Mouse (Mus musculus) cerebellum, postnatal 10 days (tissue): ENCODE results near the gene Grm4.

Source experiments
- DNase-seq, 2 experiments: peaks; one replicate each; pipeline ENCODE4 v3.0.0; 2021; ENCODE audit warnings: mixed read lengths in 2 of 2

Gene Grm4

DNA sequence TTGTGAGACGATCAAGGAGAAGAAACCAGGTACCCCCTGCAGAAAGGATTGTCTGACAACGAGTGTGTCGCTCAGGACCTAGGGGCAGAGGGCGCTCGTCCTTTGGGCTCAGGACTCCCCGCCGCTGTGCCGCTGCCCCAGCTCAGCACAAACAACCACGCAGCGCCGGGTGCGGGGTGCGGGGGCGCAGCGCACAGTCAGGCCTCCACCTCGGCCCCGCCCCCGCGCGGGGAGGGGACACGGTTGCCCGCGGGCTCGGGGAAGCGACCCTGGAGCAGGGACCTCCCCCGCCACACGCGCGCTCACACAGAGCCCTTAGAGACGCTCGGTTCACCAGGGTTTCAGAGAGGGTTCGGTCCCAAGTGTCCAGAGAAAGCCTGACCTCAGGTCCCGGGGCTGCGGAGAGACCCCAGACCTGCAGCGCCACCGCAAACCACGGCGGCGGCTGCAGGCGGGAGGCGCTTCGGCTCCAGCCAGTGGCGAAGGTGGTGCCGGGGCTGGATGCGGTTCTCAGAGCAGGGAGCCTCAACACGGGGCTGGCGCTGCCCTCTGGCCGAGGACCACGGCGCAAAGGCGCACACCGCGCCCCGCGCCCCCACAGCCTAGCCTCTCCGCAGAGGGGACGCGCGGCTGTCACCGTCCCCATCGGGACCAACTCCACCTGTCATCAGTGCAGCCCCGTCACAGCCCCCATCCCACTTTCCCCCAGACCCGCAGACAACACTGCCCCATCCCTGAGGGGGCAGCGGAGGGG, 9.2 kb downstream of the Grm4 start:
- DNase-seq = peak; percentile 80 to 81

DNA sequence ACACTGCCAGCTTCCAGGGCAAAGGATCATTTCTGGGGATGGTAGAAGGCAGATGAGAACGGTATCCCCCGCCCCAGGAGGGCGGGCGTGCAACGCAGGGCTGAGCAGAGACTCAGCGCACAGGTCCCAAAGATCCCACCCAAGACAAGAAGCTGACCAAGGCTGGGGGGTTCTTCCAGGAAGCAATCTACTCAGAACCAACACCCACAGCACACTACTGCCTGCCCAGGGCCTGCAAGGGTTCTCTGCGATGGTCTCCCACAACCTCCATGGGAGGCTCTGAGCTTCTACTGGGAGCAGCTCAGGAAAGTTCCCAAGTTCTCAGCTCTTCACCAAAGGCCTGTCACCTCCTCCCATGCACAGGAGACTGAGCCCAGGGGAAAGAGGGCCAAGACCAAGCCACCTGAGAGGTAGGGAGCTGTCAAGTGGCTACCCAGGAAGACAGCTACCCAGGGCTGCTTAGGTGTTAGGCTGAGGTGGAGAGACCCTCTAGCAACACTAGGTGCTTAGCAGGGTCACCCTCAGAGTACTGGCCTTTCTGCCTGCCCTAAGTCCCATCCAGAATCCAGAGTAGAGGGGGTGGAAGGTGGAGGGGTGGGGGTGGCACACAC, 10.0 kb downstream of the Grm4 start:
- peak in 1 of 2 experiments; percentile 43 for DNase-seq

DNA sequence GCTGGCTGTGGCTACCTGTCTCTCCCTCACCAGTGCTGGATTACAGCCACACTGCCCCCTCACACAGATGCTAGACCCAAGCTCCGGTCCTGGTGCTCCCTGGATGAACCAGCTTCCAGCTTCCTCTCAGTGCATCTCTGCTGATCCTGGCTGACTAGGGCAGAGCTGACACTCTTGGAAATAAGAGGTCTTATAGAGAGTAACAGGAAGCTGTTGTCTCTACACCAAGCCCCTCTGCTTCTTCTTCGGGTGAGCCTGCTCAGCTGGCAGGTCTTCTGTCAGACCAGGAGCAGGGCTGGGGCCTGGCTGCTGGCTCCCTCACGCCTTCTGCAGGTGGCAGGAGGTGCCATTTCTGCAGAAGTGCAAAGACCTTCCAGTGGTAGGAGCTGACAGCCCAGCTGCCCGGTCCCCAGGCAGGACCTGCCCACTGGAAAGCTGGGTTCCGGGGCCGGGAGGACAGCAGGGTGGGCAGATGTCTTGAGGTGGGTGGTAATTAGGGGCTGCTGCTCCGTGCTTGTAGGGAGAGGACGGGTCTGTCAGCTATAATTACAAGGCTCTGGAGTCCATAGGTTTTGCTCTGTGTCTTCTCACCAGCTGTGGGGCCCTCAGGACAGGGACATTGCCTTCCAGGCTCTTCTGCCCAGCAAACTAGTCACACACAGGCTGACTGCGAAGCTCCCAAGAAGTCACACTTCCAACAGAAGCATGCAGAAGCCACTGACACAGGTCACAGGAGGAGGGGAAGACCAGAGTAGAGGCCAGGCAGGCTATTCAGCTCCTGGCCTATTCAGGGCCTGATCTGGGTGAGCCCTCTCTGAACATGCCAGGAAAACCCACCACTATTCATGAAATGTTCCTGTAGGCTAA, 10.7 kb downstream of the Grm4 start:
- DNase-seq = peak in 1 of 2 experiments; percentile 59

DNA sequence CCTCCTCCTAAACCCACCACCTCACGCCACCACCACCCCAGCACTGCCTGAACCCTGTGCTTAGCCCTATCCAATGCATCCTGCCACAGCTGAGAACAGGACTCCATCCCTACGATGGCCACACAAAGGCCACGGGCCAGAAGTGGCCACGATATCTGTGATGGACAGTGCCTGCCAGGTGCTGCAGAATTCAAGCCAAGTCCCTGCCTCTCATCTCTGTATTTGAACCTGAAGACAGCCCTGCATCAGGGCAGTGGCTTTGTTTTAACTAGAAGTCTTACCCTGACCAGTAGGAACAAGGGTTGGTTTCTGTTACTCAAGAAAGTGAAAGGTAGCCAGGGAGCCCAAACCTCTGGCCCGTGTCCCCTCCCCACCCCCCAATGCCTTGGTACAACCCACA, 12.1 kb downstream of the Grm4 start:
- peak in 1 of 2 experiments; percentile 48 for DNase-seq

DNA sequence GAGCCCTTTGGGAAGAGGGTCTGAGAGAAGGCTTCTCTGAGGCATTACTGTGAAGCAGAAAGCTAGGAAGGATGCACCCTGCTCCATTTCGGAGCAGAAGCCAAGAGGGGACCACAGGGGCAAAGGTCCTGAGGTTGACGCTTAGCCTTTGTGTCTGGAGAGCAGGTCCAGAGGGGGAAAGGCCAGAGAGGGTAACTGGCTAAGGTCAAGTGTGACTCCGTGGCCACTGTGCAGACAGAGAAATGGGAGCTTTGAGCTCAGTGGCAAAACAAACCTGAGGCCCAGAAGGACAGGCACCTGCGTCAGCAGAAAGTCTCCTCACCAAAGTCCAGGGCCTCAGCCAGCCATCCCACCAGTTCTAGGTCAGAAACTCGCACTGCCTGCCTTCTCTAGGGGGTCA, 12.7 kb downstream of the Grm4 start:
- DNase-seq = no peak

DNA sequence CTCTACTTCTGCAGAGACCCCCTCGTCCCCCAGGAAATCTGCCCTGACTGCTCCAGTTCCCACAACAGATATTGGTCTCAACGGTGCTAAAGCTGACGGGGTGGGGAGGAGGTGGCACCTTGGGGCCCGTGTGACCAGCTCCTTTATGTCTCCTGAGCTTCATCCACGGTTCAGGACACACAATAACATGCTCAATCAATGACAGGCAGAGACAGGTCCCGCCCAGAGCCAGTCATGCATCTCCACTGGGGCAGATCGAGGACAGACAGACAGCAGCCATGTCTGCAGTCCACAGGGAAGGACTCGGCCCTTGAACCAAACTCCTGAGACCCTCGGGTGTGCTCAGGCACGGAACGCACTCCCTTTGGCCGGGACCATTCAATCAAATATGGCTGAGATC, 13.2 kb downstream of the Grm4 start:
- no peak for DNase-seq

DNA sequence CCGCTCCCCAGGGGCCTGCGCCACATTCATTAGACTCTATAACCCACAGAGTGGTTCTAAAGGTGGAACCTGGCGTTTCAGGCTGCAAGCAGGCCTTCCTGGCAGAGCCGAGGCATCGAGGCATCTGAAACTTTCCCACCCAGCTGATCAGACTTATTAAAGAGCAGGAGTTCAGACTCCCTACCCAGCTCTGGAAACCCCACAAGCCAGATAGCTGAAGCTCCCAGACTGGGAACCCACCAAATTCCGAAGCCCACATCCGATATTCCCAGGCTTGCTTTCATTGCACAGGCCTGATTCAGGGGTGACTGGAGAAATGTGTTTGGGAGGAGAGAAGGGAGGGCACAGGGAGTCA, 13.6 kb downstream of the Grm4 start:
- DNase-seq = no peak

DNA sequence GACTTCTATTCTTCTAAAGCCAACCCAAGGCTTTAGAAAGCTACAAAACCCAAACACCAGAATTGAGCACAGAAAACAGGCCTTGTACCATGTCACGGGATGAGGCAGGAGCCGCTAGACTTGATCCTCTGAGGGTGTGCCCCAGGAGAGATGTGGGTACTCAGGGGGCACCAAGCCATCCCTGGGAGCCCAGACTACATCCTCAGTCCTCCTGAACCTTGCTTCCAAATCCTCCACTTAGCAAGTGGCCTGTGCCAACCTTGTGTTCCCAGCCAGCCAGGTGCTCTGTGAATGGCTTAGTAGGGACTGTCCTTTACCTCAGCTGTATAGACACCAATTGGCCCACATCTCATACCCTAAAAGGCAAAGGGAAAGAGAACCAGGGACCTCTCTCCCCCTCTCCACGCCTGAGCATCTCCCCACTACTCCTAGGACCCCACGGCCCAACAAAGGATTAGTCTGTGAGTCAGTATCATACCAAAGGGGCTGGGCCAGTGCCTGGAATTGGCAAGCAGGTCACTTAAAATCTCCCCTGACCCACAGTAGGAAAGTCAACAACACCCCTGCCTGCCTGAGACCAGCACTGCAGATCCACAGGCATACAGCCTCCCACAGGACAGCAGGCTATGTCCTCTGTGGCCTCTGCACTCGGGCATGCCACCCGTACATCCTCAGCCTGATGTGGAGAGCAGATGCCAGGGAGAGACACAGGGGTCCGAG, 14.2 kb downstream of the Grm4 start:
- DNase-seq = no peak

DNA sequence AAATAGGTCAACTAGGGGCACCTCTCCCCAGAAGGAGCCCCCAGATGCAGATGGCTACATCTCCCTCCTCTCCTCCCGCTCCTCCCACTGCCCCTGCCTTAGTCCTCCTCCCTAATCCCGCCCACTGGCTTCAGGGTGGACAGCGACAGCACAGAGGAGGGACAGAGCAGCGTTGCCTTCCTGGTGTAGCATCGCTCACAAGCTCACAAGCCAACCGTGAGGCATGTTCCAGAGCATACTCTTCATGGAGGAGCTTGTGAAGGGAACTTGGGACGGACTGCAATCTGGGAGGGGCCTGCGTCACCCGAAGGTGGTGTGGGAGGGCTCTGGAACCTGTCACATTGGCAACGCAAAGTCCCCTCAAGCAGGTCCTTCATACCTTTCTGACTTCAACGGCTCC, 14.8 kb downstream of the Grm4 start:
- DNase-seq = no peak

DNA sequence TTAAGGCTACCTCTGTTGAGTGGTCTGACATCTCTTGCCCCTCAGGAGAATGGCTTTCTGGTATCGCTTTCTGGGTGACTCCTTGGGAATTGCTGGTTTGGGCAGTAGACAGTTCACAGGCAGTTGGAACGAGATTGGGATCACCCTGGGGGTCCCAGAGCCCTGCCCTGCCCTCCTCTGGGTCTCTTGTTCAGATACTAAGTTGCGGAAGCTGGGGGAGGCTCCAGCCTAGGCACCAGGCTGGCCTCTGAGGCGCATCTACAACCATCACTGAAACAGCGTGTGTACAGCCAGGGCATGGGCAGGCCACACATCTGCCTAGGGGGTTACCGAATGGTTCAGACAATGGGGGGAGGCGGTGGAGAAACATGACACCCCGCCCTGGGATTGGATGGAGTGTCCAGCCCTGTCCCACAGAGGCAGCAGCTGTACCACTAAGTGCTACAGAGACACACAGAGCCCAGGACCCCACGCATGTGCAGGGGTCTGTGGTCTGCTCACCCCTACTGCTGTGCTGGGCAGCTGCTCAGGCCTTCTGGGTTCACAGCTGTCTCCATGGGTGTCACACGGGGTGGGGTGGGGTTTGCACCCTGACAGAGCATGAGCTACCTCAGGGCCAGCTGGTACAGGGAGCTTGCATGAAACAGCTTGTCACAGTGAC, 15.9 kb downstream of the Grm4 start:
- no peak for DNase-seq

DNA sequence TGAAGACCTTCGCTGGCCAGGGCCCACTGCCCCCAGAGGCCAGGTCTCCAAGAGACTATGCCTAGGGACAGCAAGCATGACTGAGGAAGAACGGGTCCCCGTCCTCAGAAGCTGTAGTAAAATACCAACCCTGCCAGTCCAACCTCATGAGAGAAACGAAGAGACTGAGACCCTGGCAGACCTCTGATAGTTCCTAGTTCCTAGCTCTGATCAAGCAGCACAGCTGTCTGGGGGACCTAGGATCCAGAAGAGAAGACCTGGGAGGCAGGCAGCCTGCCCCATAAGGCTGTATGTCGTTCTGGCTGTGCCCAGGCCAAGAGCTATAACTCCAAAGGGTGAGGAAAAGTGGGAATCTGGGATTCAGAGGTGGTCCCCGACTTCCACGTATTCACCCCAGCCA, 17.3 kb downstream of the Grm4 start:
- no peak for DNase-seq

DNA sequence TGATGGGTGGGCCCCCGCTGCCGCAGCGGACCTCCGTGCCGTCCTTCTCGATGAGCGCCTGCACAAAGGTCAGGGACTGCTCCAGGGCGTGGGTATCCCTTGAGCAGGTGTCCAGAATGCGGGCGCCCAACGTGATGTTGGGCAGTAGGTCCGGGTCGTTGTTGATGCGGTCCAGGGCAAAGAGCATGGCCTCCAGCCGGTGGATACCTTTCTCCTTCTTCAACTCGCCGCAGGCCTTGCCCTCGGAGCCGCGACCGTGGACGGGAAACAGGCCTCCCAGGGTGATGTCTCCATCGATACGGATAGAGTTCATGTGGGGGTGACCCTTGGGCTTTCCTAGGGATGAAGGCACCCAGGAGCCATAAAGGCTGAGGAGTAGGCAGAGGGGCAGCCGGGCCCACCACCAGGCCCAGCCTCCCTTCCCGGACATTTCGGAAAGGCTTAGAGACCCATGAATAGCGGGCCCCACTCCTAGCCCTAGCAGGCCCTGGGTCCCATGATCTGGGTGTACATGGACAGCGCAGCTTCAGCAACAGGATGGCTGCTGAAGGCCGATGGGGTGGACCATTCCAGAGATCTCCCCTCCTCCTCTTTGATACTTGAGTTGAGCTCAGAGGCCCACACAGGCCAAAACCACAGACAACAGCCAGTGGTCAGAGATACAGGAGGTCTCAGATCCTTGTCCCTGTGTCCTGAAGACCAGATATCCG, 18.3 kb downstream of the Grm4 start:
- no peak for DNase-seq

DNA sequence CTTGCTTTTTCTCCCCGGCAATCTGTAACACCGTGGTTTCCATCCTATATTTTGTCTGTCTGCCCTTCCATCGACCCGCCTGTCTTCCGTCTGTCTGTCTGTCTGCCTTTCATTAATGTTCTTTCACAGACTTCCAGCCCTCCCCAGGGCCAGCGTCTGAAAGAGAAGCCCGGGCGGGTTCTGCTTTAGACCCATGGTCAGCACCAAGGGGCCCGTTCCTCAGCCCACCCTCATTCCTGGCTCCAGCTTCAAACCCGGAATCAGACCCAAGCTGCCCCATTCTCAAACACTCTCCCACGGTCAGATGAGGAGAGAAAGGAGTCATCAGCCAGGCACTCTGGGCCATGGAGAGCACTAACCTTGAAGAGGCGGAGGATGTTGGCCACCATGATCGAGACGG, 18.9 kb downstream of the Grm4 start:
- no peak for DNase-seq

DNA sequence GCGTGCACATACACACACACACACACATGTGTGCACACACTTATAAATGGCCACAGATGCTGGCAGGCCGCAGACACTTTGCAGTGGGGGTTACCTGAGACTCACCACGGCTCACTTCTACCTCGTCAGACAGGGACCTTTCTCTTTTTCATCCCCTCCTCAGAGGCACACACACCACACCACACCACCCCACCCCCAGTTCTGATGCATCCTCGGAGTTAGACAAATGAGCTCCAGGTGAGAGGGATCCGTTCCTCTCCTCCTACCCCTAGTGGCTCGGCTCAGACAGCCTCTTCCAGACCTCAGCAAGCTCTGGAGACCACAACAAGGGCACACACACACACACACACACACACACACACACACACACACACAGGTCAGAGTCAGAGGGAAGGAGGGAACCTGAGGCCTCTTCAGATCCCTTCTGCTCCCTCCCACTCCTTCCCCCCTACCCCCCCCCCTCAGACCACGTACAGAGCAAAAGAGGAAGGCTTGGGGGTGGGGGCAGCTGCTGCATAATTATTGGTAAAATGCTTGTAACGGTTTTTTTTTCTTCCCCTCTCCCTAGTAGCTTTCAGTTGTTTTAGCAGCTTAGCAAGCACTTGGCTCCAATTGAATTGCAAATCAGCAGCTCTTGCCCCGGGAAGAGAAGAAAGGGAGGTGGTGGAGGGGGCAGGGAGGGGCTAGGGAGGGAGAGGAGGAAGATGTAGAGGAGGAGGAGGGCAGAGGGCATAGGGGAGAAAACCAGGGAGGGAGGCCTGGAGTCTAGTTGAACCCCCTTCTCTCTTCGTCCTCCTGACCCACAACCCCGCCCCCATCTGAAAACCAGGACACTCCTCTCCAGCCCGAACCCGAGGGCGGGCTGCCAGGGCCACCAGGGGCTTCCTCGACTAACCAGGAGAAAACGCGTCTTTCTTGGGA, 19.6 kb downstream of the Grm4 start:
- peak; percentile 73 to 77 for DNase-seq

DNA sequence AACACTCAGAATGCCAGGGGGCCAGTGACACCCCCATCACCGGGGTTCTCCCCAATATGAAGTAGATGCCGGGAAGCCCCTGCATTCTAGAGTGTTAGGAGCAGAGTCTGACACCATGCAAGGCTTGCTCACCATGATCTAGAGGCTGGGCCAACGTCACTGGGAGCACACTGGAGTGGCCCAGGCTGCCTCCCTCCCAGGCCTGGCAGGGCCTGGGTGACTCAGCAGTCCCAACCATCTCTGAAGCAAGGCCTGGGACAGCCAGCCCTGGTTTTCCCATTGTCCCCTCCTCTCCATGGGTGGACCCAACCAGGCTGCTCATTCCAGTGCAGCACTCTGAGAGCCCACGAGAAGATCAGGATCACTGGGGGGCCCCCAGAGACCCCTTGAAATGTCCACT, 20.4 kb downstream of the Grm4 start:
- no peak for DNase-seq

DNA sequence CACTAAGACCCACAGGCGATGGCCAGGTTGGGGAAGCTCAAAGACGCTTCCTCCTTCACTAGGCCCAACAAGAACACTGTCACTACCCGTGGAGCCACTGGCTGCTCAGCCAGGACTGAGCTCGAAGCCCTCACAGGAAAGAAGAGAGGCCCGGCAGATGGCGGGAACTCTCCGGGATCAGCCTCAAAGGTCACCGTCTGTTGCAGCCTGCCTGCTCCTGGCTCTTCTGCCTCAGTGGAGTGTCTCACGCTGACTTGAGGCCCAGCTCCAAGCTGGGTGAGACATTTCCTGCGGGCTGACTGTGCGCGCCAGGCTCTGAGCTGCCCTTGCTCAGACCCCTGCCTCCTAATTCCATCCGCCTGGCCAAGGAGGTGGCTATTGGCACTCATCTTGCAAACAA, 22.1 kb downstream of the Grm4 start:
- peak; percentile 89 to 94 for DNase-seq

DNA sequence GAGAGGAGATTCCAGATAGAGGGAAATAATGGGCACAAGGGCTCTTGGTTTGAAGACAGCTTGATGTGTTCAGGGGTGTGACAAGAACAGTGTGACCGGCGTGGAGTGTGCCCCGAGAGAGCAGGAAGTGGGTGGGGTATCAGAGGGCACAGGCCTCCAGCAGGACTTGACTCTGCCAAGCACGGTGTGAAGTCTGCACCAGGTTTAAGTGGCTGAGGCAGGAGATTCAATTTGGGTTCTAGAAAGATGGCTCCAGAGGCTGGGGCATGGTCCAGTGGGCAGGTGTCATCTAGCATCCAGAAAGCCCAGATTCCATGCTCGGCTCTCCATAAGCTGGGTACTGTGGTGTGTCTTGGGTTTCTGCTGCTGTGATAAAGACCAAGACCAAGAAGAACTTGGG, 23.4 kb downstream of the Grm4 start:
- DNase-seq = no peak

DNA sequence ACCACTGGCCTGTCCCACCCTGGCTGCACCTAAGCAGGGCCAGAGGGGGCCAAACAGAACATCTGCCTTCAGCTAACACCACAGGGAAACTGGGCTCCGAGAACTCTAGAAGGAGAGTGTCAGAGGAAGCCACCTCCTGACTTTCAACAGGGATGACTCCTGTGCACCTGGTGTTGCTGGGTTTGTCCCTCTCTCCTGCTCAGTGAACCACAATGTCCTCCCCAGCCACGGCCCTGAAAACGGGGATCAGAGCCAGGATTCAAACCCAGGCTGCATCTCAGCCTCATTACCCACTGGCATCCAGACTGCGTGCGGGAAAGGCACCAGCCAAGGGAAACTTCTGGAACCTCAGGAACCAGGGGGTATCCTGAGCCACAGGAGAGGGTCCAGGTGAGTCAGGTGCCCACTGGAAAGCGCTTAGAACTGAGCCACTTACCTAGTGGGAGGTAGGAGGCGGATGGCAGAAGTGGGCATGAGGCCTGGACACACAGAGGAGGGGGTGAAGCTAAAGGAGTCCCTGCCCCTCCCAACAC, 26.1 kb downstream of the Grm4 start:
- peak in 1 of 2 experiments; percentile 39 for DNase-seq

DNA sequence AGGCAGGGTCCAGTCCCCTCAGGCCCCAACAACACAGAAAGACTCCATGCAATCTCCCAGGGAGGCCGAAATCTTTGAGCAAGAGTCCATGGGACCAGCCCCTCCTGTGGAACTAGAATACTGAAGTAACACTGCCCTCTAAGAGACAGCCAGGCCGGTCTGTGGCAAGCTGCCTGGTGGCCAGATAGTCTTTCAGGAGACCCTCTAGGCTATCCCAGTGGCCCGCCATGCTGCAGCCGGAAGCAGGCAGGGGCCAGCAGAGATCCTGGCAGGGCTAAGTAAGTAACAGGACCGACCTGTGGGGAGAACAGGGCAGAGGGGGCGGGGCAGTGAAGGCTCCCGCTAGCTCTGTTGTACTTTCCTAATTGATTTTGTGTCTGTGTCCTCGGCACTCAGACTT, 27.2 kb downstream of the Grm4 start:
- peak; percentile 53 to 57 for DNase-seq

DNA sequence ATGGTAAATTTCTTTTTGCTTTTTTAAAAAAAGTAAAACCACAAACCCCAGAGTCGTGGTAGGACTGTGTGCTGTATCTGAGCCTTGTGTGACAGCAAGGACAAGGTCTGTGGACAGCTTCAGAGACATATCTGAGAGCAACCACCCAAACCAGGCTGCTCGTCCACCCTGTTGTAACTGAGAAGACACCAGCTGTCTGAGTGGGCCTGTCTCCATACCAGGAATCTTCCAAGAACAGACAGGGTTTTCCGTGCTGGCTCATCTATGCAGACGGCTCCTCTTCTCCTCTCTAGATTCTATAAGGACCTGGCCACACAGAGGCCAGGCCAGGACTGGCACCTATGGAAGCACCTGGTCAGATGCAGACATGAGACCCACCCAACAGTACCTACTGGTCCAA, 27.8 kb downstream of the Grm4 start:
- peak in 1 of 2 experiments; percentile 53 for DNase-seq
